12 mouse cellular contexts compared by ENCODE assay signal in genomic region chr13:41335767-41336166, GRCm38 (mm10).
DNase-seq lines count a peak whose midpoint lies in the region; ATAC-seq and TF ChIP-seq lines count a peak whose summit lies in the region.
"Had no signal": no experiment of that assay in that cellular context is flagged by ENCODE, and none has a peak within 500 bp of the region (broad histone marks: within the 10 kb centered on the region; RNA-seq: fewer than 3 reads in every experiment).

No protein-coding gene starts in this region.

- no peak overlapping the region for H3K4me3 ChIP-seq in forebrain, embryonic 15.5 days
- H3K4me3 ChIP-seq in forebrain, embryonic 10.5 days = no peak overlapping the region
- H3K4me3 ChIP-seq in layer of hippocampus, adult 2 months = no peak overlapping the region
- no peak overlapping the region for H3K4me3 ChIP-seq in intestine, embryonic 15.5 days (replicated peaks)
- no peak overlapping the region for H3K4me3 ChIP-seq in limb, embryonic 15.5 days
- H3K4me3 ChIP-seq: megakaryocyte, embryonic 14.5 days had no signal

- DNase-seq in forebrain, embryonic 10.5 days (ENCODE audit: extremely low spot score, low spot score) = no peak
- no peak for DNase-seq in layer of hippocampus, adult 2 months (ENCODE audit: low spot score in 2 of 2)
- DNase-seq in layer of hippocampus, postnatal 10 days (ENCODE audit: low spot score in 2 of 2) = no peak
- DNase-seq in testis, postnatal 14 days (ENCODE audit: low spot score) = no peak
- no peak for DNase-seq in right cerebral cortex, adult 18-20 months
- DNase-seq: thymus, postnatal 14 days had no signal

- H3K4me1 ChIP-seq in forebrain, embryonic 15.5 days = peaks cover 43% of the 10 kb centered on the region
- peaks cover 22% of the 10 kb centered on the region for H3K4me1 ChIP-seq in forebrain, embryonic 10.5 days
- H3K4me1 ChIP-seq in intestine, embryonic 15.5 days (replicated peaks) = peaks cover 48% of the 10 kb centered on the region
- peaks cover 22% of the 10 kb centered on the region for H3K4me1 ChIP-seq in limb, embryonic 15.5 days

- no peak for ATAC-seq in forebrain, embryonic 15.5 days (replicated peaks)
- peak; percentile 35; the same call in 1 of the 2 replicates for ATAC-seq in intestine, embryonic 15.5 days
- 0 out of 2 replicates have a peak, but pooled peaks have one; percentile 17 for ATAC-seq in limb, embryonic 15.5 days (ENCODE audit: insufficient number of reproducible peaks, low FRiP score, low TSS enrichment, low read depth)
- ATAC-seq: inflammation-experienced regulatory T-cells, adult 6 months had no signal

- H3K9ac ChIP-seq in forebrain, embryonic 15.5 days (replicated peaks) = no peak overlapping the region
- H3K9ac ChIP-seq in intestine, embryonic 15.5 days = no peak overlapping the region
- no peak overlapping the region for H3K9ac ChIP-seq in limb, embryonic 15.5 days

- peak overlapping the region; percentile 31; the same call in 1 of the 2 replicates for H3K27ac ChIP-seq in forebrain, embryonic 15.5 days (replicated peaks)
- H3K27ac ChIP-seq in forebrain, embryonic 10.5 days = no peak overlapping the region
- H3K27ac ChIP-seq in layer of hippocampus, adult 2 months = peak overlapping the region; percentile 55; the same call in 1 of the 2 replicates
- H3K27ac ChIP-seq in intestine, embryonic 15.5 days = peak overlapping the region; percentile 67
- H3K27ac ChIP-seq in limb, embryonic 15.5 days = peak overlapping the region; percentile 19; the same call in 1 of the 2 replicates

- H3K36me3 ChIP-seq in forebrain, embryonic 15.5 days = peaks cover 6% of the 10 kb centered on the region; the same call in 1 of the 2 replicates
- H3K36me3 ChIP-seq in forebrain, embryonic 10.5 days (replicated peaks) = peaks cover 77% of the 10 kb centered on the region
- H3K36me3 ChIP-seq in intestine, embryonic 15.5 days = peaks cover 3% of the 10 kb centered on the region; the same call in 1 of the 2 replicates
- H3K36me3 ChIP-seq in limb, embryonic 15.5 days = peaks cover 22% of the 10 kb centered on the region

- WGBS in forebrain, embryonic 15.5 days = 89% methylated on average over 5 of the region's 5 CpGs
- 87% methylated on average over 5 of the region's 5 CpGs for WGBS in forebrain, embryonic 10.5 days
- 69% methylated on average over 5 of the region's 5 CpGs for WGBS in intestine, embryonic 15.5 days
- WGBS in limb, embryonic 15.5 days = 80% methylated on average over 5 of the region's 5 CpGs

- no peaks in the 10 kb centered on the region for H3K9me3 ChIP-seq in forebrain, embryonic 15.5 days
- H3K9me3 ChIP-seq in forebrain, embryonic 10.5 days = no peaks in the 10 kb centered on the region
- H3K9me3 ChIP-seq in intestine, embryonic 15.5 days = no peaks in the 10 kb centered on the region
- H3K9me3 ChIP-seq in limb, embryonic 15.5 days = no peaks in the 10 kb centered on the region
- H3K9me3 ChIP-seq: megakaryocyte, embryonic 14.5 days had no signal

- no peak for TF ChIP-seq CTCF in layer of hippocampus, adult 2 months (conservative IDR thresholded peaks at IDR 0.05)

- H3K4me2 ChIP-seq in forebrain, embryonic 15.5 days (replicated peaks) = no peak overlapping the region
- 0 out of 2 replicates have a peak overlapping the region, but pooled peaks have one; percentile 19 for H3K4me2 ChIP-seq in intestine, embryonic 15.5 days (replicated peaks)
- no peak overlapping the region for H3K4me2 ChIP-seq in limb, embryonic 15.5 days
- H3K4me2 ChIP-seq: liver, embryonic 11.5 days had no signal

- H3K27me3 ChIP-seq in forebrain, embryonic 15.5 days = no peaks in the 10 kb centered on the region
- no peaks in the 10 kb centered on the region for H3K27me3 ChIP-seq in forebrain, embryonic 10.5 days (ENCODE audit: poor library complexity, severe bottlenecking)
- H3K27me3 ChIP-seq in intestine, embryonic 15.5 days (replicated peaks) = no peaks in the 10 kb centered on the region
- no peaks in the 10 kb centered on the region for H3K27me3 ChIP-seq in limb, embryonic 15.5 days
